Mouse (Mus musculus) adrenal gland, postnatal 4 days (tissue): ENCODE results near the gene Rbm39. TPM values are rescaled to one million over a fixed set of nuclear protein-coding genes. Genes with fewer than 3 reads are reported as not detected.
"Not testable (repeated sequence)": the region's sequence is repeated elsewhere in the genome, so short reads cannot be mapped to it uniquely, and the experiment has no call there.

Source experiments
- DNase-seq, 2 experiments: peaks; one replicate each; pipeline ENCODE4 v3.0.0; 2021 to 2022; ENCODE audit warnings: low spot score in 2 of 2, mixed read lengths in 2 of 2
- total RNA-seq, 2 experiments: library from RNA; stranded (reverse); gene quantifications; 2 replicates each; pipeline ENCODE4 v1.2.3; 2021

The Rbm39 gene
- total RNA-seq, 2 experiments from 2014 or later = 525 to 551 TPM

DNA sequence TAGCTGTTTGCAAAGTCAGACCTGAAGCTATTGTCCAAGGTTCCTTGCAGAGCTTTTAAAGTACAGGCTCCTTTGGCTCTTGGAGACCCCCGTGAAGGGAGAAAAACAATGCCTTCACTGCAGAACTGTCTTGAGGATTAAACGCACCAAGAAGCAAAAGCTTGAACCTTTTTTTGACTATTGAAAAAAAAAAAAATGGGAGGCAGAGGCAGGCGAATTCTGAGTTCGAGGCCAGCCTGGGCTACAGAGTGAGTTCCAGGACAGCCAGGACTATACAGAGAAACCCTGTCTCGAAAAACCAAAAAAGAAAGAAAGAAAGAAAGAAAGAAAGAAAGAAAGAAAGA, 68.0 kb downstream of the Rbm39 start:
- not testable (repeated sequence) for DNase-seq

DNA sequence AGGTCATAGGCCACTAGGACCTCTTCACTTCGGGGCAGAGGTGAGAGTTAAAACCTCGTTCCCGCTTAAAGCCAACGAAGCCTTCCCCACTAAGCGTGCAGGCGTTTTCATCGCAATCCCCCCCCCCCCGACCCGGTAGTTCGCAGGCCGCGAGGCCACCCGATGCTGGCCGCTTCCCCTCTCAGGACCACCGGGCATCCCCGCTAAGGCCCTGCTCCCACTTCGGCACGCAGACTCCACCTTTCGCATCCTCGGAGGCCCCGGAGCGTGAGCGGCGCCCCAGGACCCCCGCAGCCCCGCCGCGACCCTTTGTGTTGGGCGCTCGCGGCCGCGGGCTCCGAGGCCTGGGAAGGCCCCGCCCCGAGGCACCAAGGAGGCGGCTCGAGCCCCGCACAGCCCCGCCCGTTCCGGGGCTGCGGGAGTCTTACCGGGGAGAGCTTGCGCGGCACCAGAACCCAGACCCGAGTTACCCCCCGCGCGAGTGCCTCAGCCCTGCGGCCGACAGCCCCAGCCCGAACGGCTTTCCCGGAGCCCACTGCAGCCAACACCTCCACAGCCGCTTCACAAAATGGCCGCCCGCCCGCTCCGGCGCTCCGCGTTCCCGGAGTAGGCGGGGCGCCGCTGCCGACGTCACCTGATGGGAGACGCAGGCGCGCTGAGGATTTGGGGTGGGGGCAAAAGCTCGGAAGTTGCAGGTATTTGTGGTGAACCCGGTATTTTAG, 68.5 kb downstream of the Rbm39 start, which contains the start of the genes Cpne1 and Rbm12:
TSS of gene Cpne1 (minus strand) at position 608 of the 722 bp plus-strand sequence.
TSS of gene Rbm12 (minus strand) at position 621 of the 722 bp plus-strand sequence.
- peak; percentile 83 to 87 for DNase-seq

DNA sequence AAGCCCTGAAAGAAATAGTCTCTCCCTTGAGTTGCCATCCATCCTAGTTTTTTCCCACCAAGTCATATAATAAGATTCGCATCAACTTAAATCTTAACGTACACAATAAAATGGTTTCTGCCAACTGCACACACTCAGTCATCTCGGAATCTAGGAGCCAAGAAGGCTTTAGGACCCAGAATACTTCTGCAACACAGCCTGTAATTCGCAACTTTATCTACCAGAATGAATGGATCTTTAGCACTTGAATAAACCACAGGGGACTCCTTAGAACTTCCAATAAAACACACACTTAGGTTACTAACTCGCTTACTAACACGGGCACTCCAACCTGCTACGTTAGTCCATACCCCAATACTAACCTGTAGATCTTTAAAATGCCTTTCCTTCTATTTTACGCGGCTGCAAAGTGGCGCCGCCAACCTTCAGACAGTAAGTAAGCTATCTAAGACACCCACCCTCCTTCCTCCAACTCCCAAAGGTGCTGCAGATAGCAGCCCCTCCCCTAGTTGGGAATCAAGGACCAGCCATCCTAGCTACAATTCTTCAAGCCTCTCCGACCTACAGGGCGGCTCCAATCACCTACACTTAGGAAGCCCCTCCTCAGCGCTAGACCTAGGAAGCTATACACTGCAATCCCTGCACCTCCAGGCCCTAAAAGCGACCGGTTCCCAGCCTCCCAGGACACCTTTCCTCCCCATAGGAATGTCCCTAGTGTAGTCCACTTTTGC, 69.2 kb downstream of the Rbm39 start:
- DNase-seq = no peak

Other genes with a start within 250 kb of the Rbm39 start
- gene Uqcc1, start 249.9 kb downstream of the Rbm39 start, total RNA-seq = 100 to 1,000 TPM in 1 of 2 experiments, 10 to 100 TPM in 1; 92.3 to 106 TPM
- gene Gm15557, start 239.5 kb downstream of the Rbm39 start, total RNA-seq = not detected
- gene Gdf5, start 234.9 kb downstream of the Rbm39 start, total RNA-seq = 1 to 10 TPM in 1 of 2 experiments, under 1 TPM in 1; 0.64 to 1.1 TPM
- gene Cep250, start 223.8 kb downstream of the Rbm39 start, total RNA-seq = 10 to 100 TPM; 26.8 to 29.9 TPM
- gene 6430550D23Rik, start 172.3 kb downstream of the Rbm39 start, total RNA-seq = 1 to 10 TPM; 2.8 to 3.9 TPM
- gene Ergic3, start 172.2 kb downstream of the Rbm39 start, total RNA-seq = 100 to 1,000 TPM; 224 to 225 TPM
- not detected for gene Fer1l4, start 127.3 kb downstream of the Rbm39 start, total RNA-seq
- 1 to 10 TPM; 3.2 to 5.8 TPM for gene Spag4, start 115.1 kb downstream of the Rbm39 start, total RNA-seq
- gene Cpne1, start 68.3 kb downstream of the Rbm39 start, total RNA-seq = 10 to 100 TPM; 25.5 to 27.7 TPM
- 10 to 100 TPM; 45.5 to 49.1 TPM for gene Rbm12, start 68.3 kb downstream of the Rbm39 start, total RNA-seq
- 10 to 100 TPM; 36.7 to 44.4 TPM for gene Gm28036, start 53.1 kb downstream of the Rbm39 start, total RNA-seq
- 100 to 1,000 TPM; 255 to 270 TPM for gene Romo1, start 36.2 kb downstream of the Rbm39 start, total RNA-seq
- gene Nfs1, start 36.1 kb downstream of the Rbm39 start, total RNA-seq = 10 to 100 TPM; 67.9 to 74.5 TPM
- 10 to 100 TPM; 36.6 to 36.9 TPM for gene Phf20, start 16.2 kb upstream of the Rbm39 start, total RNA-seq
- gene Cnbd2, start 132.1 kb upstream of the Rbm39 start, total RNA-seq = 1 to 10 TPM; 1.6 to 2.4 TPM
- 100 to 1,000 TPM; 107 to 119 TPM for gene Scand1, start 132.5 kb upstream of the Rbm39 start, total RNA-seq
- 10 to 100 TPM; 54.3 to 56.1 TPM for gene Epb41l1, start 240.7 kb upstream of the Rbm39 start, total RNA-seq